Mouse (Mus musculus) kidney, embryonic 16.5 days (tissue): ENCODE measurements at regions not wholly inside any gene's neighbourhood (a gene's known extent, or its start where the extent isn't known, plus 50 kb on each side); places are given as distances from the start of the nearest gene placed in this dataset.

ENCODE experiments used
- ATAC-seq: fragments of 200-750 bp; cut with Nextera tagmentation; 2 replicates; pipeline ENCODE4 v1.8.0; 2017; ENCODE audit warnings: moderate TSS enrichment; ENCODE audit not compliant: low FRiP score, low TSS enrichment
- H3K27ac ChIP-seq: fragments of 300-500 bp; sonication (generic); 2 replicates; pipeline ENCODE4 v1.5.1; 2014; ENCODE audit warnings: low read length
- H3K27me3 ChIP-seq: fragments of 300-500 bp; sonication (generic); 2 replicates; pipeline ENCODE4 v1.6.1; 2014; ENCODE audit warnings: low read length, control low read depth, mixed read lengths; ENCODE audit not compliant: insufficient read depth
- H3K36me3 ChIP-seq: fragments of 300-500 bp; sonication (generic); 2 replicates; pipeline ENCODE4 v1.6.1; 2014; ENCODE audit warnings: low read length, control low read depth, mixed read lengths; ENCODE audit not compliant: insufficient read depth
- H3K4me1 ChIP-seq: fragments of 300-500 bp; sonication (generic); 2 replicates; pipeline ENCODE4 v1.6.1; 2014; ENCODE audit warnings: low read length, control low read depth, mixed read lengths; ENCODE audit not compliant: insufficient read depth
- H3K4me2 ChIP-seq: fragments of 300-500 bp; sonication (generic); replicated peaks from 2 replicates; pipeline ENCODE4 v1.6.1; 2014; ENCODE audit warnings: low read depth, low read length
- H3K4me3 ChIP-seq: fragments of 300-500 bp; sonication (generic); 2 replicates; pipeline ENCODE4 v1.5.1; 2014; ENCODE audit warnings: mild to moderate bottlenecking, low read length
- H3K9ac ChIP-seq: fragments of 300-500 bp; sonication (generic); replicated peaks from 2 replicates; pipeline ENCODE4 v1.6.1; 2014; ENCODE audit warnings: low read length
- H3K9me3 ChIP-seq: fragments of 300-500 bp; sonication (generic); 2 replicates; pipeline ENCODE4 v1.6.1; 2016; ENCODE audit warnings: low read length, control low read depth
- WGBS: fragments of 180-500 bp; shearing (Covaris S2); extraction: QIAGEN DNeasy Blood & Tissue Kit; methylation state at CpG from one replicate; pipeline ENCODE4 v1.1.7; 2014; 5-methylcytosine and 5-hydroxymethylcytosine counted together

- no peaks in the 10 kb centered on the region for H3K36me3 ChIP-seq
- no peak overlapping the region for H3K9ac ChIP-seq
- no peaks in the 10 kb centered on the region for H3K9me3 ChIP-seq
- no peak overlapping the region for H3K4me2 ChIP-seq
- no peak overlapping the region for H3K4me3 ChIP-seq
- H3K27ac ChIP-seq = no peak overlapping the region
- H3K4me1 ChIP-seq = no peaks in the 10 kb centered on the region
- ATAC-seq = no peak
- H3K27me3 ChIP-seq = no peaks in the 10 kb centered on the region
- 69% methylated on average over 8 of the region's 8 CpGs for WGBS
Observed at GRCm38 (mm10) chr4:54128717-54129698, 303.2 kb downstream of the Tmem38b start.

GRCm38 (mm10) chr4:54156146-54156545, 330.3 kb downstream of the Tmem38b start:
- no peaks in the 10 kb centered on the region for H3K4me1 ChIP-seq
- WGBS = 93% methylated on average over 4 of the region's 4 CpGs
- no peak for ATAC-seq

GRCm38 (mm10) chr4:54161337-54161993, 335.6 kb downstream of the Tmem38b start:
- H3K4me1 ChIP-seq = no peaks in the 10 kb centered on the region
- no peak overlapping the region for H3K9ac ChIP-seq
- H3K27me3 ChIP-seq = no peaks in the 10 kb centered on the region
- H3K9me3 ChIP-seq = no peaks in the 10 kb centered on the region
- H3K4me2 ChIP-seq = no peak overlapping the region
- no peak overlapping the region for H3K4me3 ChIP-seq
- 82% methylated on average over 9 of the region's 9 CpGs for WGBS
- no peak overlapping the region for H3K27ac ChIP-seq
- no peak for ATAC-seq
- no peaks in the 10 kb centered on the region for H3K36me3 ChIP-seq

More at GRCm38 (mm10) chr4:54156146-54156545, 330.3 kb downstream of the Tmem38b start:
- H3K27me3 ChIP-seq = no peaks in the 10 kb centered on the region
- no peak overlapping the region for H3K4me2 ChIP-seq
- H3K4me3 ChIP-seq = no peak overlapping the region
- no peaks in the 10 kb centered on the region for H3K9me3 ChIP-seq
- H3K9ac ChIP-seq = no peak overlapping the region
- no peak overlapping the region for H3K27ac ChIP-seq
- H3K36me3 ChIP-seq = no peaks in the 10 kb centered on the region

- Histone ChIP-seq H3K4me3 (no peak overlapping the region), H3K36me3 (no peaks in the 10 kb centered on the region), H3K27ac (no peak overlapping the region), H3K27me3 (no peaks in the 10 kb centered on the region), H3K9ac (no peak overlapping the region), H3K4me1 (no peaks in the 10 kb centered on the region), H3K9me3 (no peaks in the 10 kb centered on the region), H3K4me2 (no peak overlapping the region)
- ATAC-seq = peak; percentile 69; the same call in 1 of the 2 replicates
- WGBS = 42% methylated on average over 8 of the region's 8 CpGs
Observed at GRCm38 (mm10) chr4:54162308-54162707, 336.5 kb downstream of the Tmem38b start.

GRCm38 (mm10) chr4:54170202-54170931, 344.5 kb downstream of the Tmem38b start:
- 55% methylated on average over 13 of the region's 13 CpGs for WGBS
- Histone ChIP-seq H3K4me2 (no peak overlapping the region), H3K9ac (no peak overlapping the region), H3K4me3 (no peak overlapping the region), H3K36me3 (no peaks in the 10 kb centered on the region), H3K27ac (no peak overlapping the region), H3K9me3 (no peaks in the 10 kb centered on the region), H3K27me3 (no peaks in the 10 kb centered on the region), H3K4me1 (no peaks in the 10 kb centered on the region)
- no peak for ATAC-seq

GRCm38 (mm10) chr4:54184213-54184612, 358.4 kb downstream of the Tmem38b start:
- Histone ChIP-seq H3K27me3 (no peaks in the 10 kb centered on the region), H3K9me3 (peaks cover 4% of the 10 kb centered on the region; the same call in 1 of the 2 replicates), H3K27ac (no peak overlapping the region), H3K36me3 (no peaks in the 10 kb centered on the region), H3K4me2 (no peak overlapping the region), H3K9ac (no peak overlapping the region), H3K4me3 (no peak overlapping the region), H3K4me1 (no peaks in the 10 kb centered on the region)
- no peak for ATAC-seq
- 85% methylated on average over 1 of the region's 1 CpGs for WGBS

GRCm38 (mm10) chr4:54195734-54196133, 369.9 kb downstream of the Tmem38b start:
- no peak overlapping the region for H3K4me2 ChIP-seq
- 99% methylated on average over 2 of the region's 2 CpGs for WGBS
- H3K27ac ChIP-seq = no peak overlapping the region
- no peaks in the 10 kb centered on the region for H3K27me3 ChIP-seq
- no peak overlapping the region for H3K9ac ChIP-seq
- H3K4me1 ChIP-seq = no peaks in the 10 kb centered on the region
- H3K36me3 ChIP-seq = no peaks in the 10 kb centered on the region
- ATAC-seq = no peak
- H3K4me3 ChIP-seq = no peak overlapping the region
- no peaks in the 10 kb centered on the region for H3K9me3 ChIP-seq

- H3K9ac ChIP-seq = no peak overlapping the region
- H3K36me3 ChIP-seq = no peaks in the 10 kb centered on the region
- 56% methylated on average over 4 of the region's 4 CpGs for WGBS
- H3K27me3 ChIP-seq = no peaks in the 10 kb centered on the region
- no peak overlapping the region for H3K4me2 ChIP-seq
- no peak for ATAC-seq
- H3K4me3 ChIP-seq = no peak overlapping the region
- no peaks in the 10 kb centered on the region for H3K9me3 ChIP-seq
- no peaks in the 10 kb centered on the region for H3K4me1 ChIP-seq
- H3K27ac ChIP-seq = no peak overlapping the region
Observed at GRCm38 (mm10) chr4:54202440-54202839, 376.6 kb downstream of the Tmem38b start.

GRCm38 (mm10) chr4:54224572-54224971, 398.7 kb downstream of the Tmem38b start:
- no peak for ATAC-seq
- Histone ChIP-seq H3K27me3 (no peaks in the 10 kb centered on the region), H3K36me3 (no peaks in the 10 kb centered on the region), H3K9ac (no peak overlapping the region), H3K4me2 (no peak overlapping the region), H3K4me1 (no peaks in the 10 kb centered on the region), H3K27ac (no peak overlapping the region), H3K4me3 (no peak overlapping the region), H3K9me3 (no peaks in the 10 kb centered on the region)
- 61% methylated on average over 3 of the region's 3 CpGs for WGBS
